Mouse (Mus musculus) kidney, embryonic 15.5 days (tissue): Measurements from ENCODE around the gene Prpf31. TPM values are rescaled to one million over a fixed set of nuclear protein-coding genes. Genes with fewer than 3 reads are reported as not detected.
"Not testable (repeated sequence)": the region's sequence is repeated elsewhere in the genome, so short reads cannot be mapped to it uniquely, and the experiment has no call there.

Experiments
- ATAC-seq: fragments of 200-750 bp; cut with Nextera tagmentation; replicated peaks from 2 replicates; pipeline ENCODE4 v1.8.0; 2017; ENCODE audit warnings: moderate TSS enrichment; ENCODE audit not compliant: low FRiP score
- H3K27ac ChIP-seq: fragments of 300-500 bp; sonication (generic); 2 replicates; pipeline ENCODE4 v1.5.1; 2015; ENCODE audit warnings: mild to moderate bottlenecking, inconsistent platforms
- H3K27me3 ChIP-seq: fragments of 300-500 bp; sonication (generic); 2 replicates; pipeline ENCODE4 v1.6.1; 2015; ENCODE audit warnings: inconsistent platforms
- H3K36me3 ChIP-seq: fragments of 300-500 bp; sonication (generic); 2 replicates; pipeline ENCODE4 v1.6.1; 2015; ENCODE audit warnings: inconsistent platforms
- H3K4me1 ChIP-seq: fragments of 300-500 bp; sonication (generic); 2 replicates; pipeline ENCODE4 v1.6.1; 2015; ENCODE audit warnings: inconsistent platforms
- H3K4me2 ChIP-seq: fragments of 300-500 bp; sonication (generic); 2 replicates; pipeline ENCODE4 v1.6.1; 2015; ENCODE audit warnings: moderate library complexity, mild to moderate bottlenecking, inconsistent platforms
- H3K4me3 ChIP-seq: fragments of 300-500 bp; sonication (generic); replicated peaks from 2 replicates; pipeline ENCODE4 v1.5.1; 2015; ENCODE audit warnings: mild to moderate bottlenecking, inconsistent platforms
- H3K9ac ChIP-seq: fragments of 300-500 bp; sonication (generic); 2 replicates; pipeline ENCODE4 v1.6.1; 2015; ENCODE audit warnings: mild to moderate bottlenecking, inconsistent platforms
- H3K9me3 ChIP-seq: fragments of 300-500 bp; sonication (generic); replicated peaks from 2 replicates; pipeline ENCODE4 v1.6.1; 2016; ENCODE audit warnings: inconsistent platforms
- WGBS: fragments of 180-500 bp; shearing (Covaris S2); methylation state at CpG from one replicate; pipeline ENCODE4 v1.1.7; 2015; ENCODE audit warnings: mixed read lengths; 5-methylcytosine and 5-hydroxymethylcytosine counted together
- polyA plus RNA-seq: library from polyadenylated mRNA; unstranded; fragments of >200 nt; fragmentation: Nextera tagmentation; extraction: Ambion mirVana; gene quantifications from 2 replicates; pipeline ENCODE4 v1.2.1, GENCODE M21; 2015

Gene Prpf31
- polyA plus RNA-seq, result 110 and 116 TPM in 2 replicates

GRCm38 (mm10) chr7:3629543-3630477 lies at the start of gene Prpf31, which contains the start of gene Tfpt:
TSS of gene Prpf31 (plus strand) at chr7:3629985.
TSS of gene Tfpt (minus strand) at chr7:3629929.
- peaks cover 24% of the 10 kb centered on the region for H3K4me1 ChIP-seq
- H3K4me2 ChIP-seq, result peak within 1 kb of the TSS; percentile 91
- peak within 1 kb of the TSS; percentile 90 for H3K27ac ChIP-seq
- WGBS, result 1% methylated on average over 47 of the region's 47 CpGs
- H3K9me3 ChIP-seq, result no peaks in the 10 kb centered on the region
- H3K27me3 ChIP-seq, result no peaks in the 10 kb centered on the region
- peaks cover 58% of the 10 kb centered on the region for H3K36me3 ChIP-seq
- H3K4me3 ChIP-seq, result peak within 1 kb of the TSS; percentile 76
- peak; percentile 92 for ATAC-seq
- H3K9ac ChIP-seq, result peak within 1 kb of the TSS; percentile 77

GRCm38 (mm10) chr7:3580029-3580428 lies 49.8 kb upstream of the Prpf31 start:
- H3K9me3 ChIP-seq, result no peaks in the 10 kb centered on the region
- ATAC-seq, result no peak
- 25% methylated on average over 2 of the region's 2 CpGs for WGBS
- no peaks in the 10 kb centered on the region for H3K4me1 ChIP-seq
- no peak overlapping the region for H3K27ac ChIP-seq
- no peak overlapping the region for H3K4me2 ChIP-seq
- H3K36me3 ChIP-seq, result no peaks in the 10 kb centered on the region
- no peak overlapping the region for H3K9ac ChIP-seq
- no peak overlapping the region for H3K4me3 ChIP-seq
- H3K27me3 ChIP-seq, result no peaks in the 10 kb centered on the region

- H3K27ac ChIP-seq, result no peak overlapping the region
- no peak overlapping the region for H3K4me3 ChIP-seq
- no peaks in the 10 kb centered on the region for H3K36me3 ChIP-seq
- no peaks in the 10 kb centered on the region for H3K9me3 ChIP-seq
- 20% methylated on average over 6 of the region's 6 CpGs for WGBS
- no peak overlapping the region for H3K9ac ChIP-seq
- H3K4me2 ChIP-seq, result no peak overlapping the region
- no peaks in the 10 kb centered on the region for H3K27me3 ChIP-seq
- H3K4me1 ChIP-seq, result no peaks in the 10 kb centered on the region
- ATAC-seq, result no peak
These were observed 44.0 kb upstream of the Prpf31 start for GRCm38 (mm10) chr7:3585763-3586162.

- Histone ChIP-seq H3K4me2 (no peak overlapping the region), H3K27ac (no peak overlapping the region), H3K4me3 (no peak overlapping the region), H3K27me3 (no peaks in the 10 kb centered on the region), H3K36me3 (no peaks in the 10 kb centered on the region), H3K4me1 (no peaks in the 10 kb centered on the region), H3K9ac (no peak overlapping the region), H3K9me3 (no peaks in the 10 kb centered on the region)
- 6% methylated on average over 5 of the region's 5 CpGs for WGBS
- no peak for ATAC-seq
These were observed 43.5 kb upstream of the Prpf31 start for GRCm38 (mm10) chr7:3586255-3586654.

- Histone ChIP-seq H3K9me3 (no peaks in the 10 kb centered on the region), H3K27ac (no peak overlapping the region), H3K9ac (no peak overlapping the region), H3K4me1 (no peaks in the 10 kb centered on the region), H3K27me3 (no peaks in the 10 kb centered on the region), H3K4me3 (no peak overlapping the region), H3K4me2 (no peak overlapping the region), H3K36me3 (no peaks in the 10 kb centered on the region)
- ATAC-seq, result no peak
- WGBS, result 71% methylated on average over 1 of the region's 1 CpGs
These were observed 42.5 kb upstream of the Prpf31 start for GRCm38 (mm10) chr7:3587292-3587691.

- Histone ChIP-seq H3K36me3 (no peaks in the 10 kb centered on the region), H3K4me2 (no peak overlapping the region), H3K4me3 (no peak overlapping the region), H3K27ac (no peak overlapping the region), H3K9me3 (no peaks in the 10 kb centered on the region), H3K4me1 (no peaks in the 10 kb centered on the region), H3K27me3 (no peaks in the 10 kb centered on the region), H3K9ac (no peak overlapping the region)
- WGBS, result 80% methylated on average over 3 of the region's 3 CpGs
- no peak for ATAC-seq
These were observed 39.2 kb upstream of the Prpf31 start for GRCm38 (mm10) chr7:3590550-3590949.

GRCm38 (mm10) chr7:3591534-3591933 lies 38.3 kb upstream of the Prpf31 start:
- no peak for ATAC-seq
- H3K27ac ChIP-seq, result no peak overlapping the region
- no peaks in the 10 kb centered on the region for H3K27me3 ChIP-seq
- WGBS, result 100% methylated on average over 1 of the region's 1 CpGs
- H3K4me2 ChIP-seq, result no peak overlapping the region
- H3K9ac ChIP-seq, result no peak overlapping the region
- no peaks in the 10 kb centered on the region for H3K36me3 ChIP-seq
- no peaks in the 10 kb centered on the region for H3K4me1 ChIP-seq
- no peaks in the 10 kb centered on the region for H3K9me3 ChIP-seq
- H3K4me3 ChIP-seq, result no peak overlapping the region

- Histone ChIP-seq H3K9ac (no peak overlapping the region), H3K27me3 (no peaks in the 10 kb centered on the region), H3K4me1 (no peaks in the 10 kb centered on the region), H3K4me3 (no peak overlapping the region), H3K4me2 (no peak overlapping the region), H3K9me3 (no peaks in the 10 kb centered on the region), H3K27ac (no peak overlapping the region), H3K36me3 (no peaks in the 10 kb centered on the region)
- no peak for ATAC-seq
These were observed 35.9 kb upstream of the Prpf31 start for GRCm38 (mm10) chr7:3593855-3594254.

- Histone ChIP-seq H3K27ac (peak overlapping the region; percentile 64), H3K4me3 (peak overlapping the region; percentile 22), H3K9ac (no peak overlapping the region), H3K4me1 (no peaks in the 10 kb centered on the region), H3K36me3 (no peaks in the 10 kb centered on the region), H3K4me2 (peak overlapping the region; percentile 47), H3K9me3 (no peaks in the 10 kb centered on the region), H3K27me3 (no peaks in the 10 kb centered on the region)
- 26% methylated on average over 5 of the region's 5 CpGs for WGBS
- no peak for ATAC-seq
These were observed 35.1 kb upstream of the Prpf31 start for GRCm38 (mm10) chr7:3594686-3595085.

GRCm38 (mm10) chr7:3595146-3595545 lies 34.6 kb upstream of the Prpf31 start:
- Histone ChIP-seq H3K4me3 (peak overlapping the region; percentile 22), H3K4me1 (no peaks in the 10 kb centered on the region), H3K36me3 (no peaks in the 10 kb centered on the region), H3K9ac (no peak overlapping the region), H3K9me3 (no peaks in the 10 kb centered on the region), H3K27me3 (no peaks in the 10 kb centered on the region), H3K27ac (peak overlapping the region; percentile 64), H3K4me2 (peak overlapping the region; percentile 47)
- WGBS, result 14% methylated on average over 9 of the region's 9 CpGs
- ATAC-seq, result peak; percentile 69; the same call in 1 of the 2 replicates

- H3K4me1 ChIP-seq, ATAC-seq: not testable (repeated sequence)
These were observed 32.0 kb upstream of the Prpf31 start for GRCm38 (mm10) chr7:3597755-3598154.

GRCm38 (mm10) chr7:3601119-3601518 lies 28.7 kb upstream of the Prpf31 start:
- ATAC-seq, result no peak
- no peaks in the 10 kb centered on the region for H3K36me3 ChIP-seq
- no peak overlapping the region for H3K9ac ChIP-seq
- H3K9me3 ChIP-seq, result no peaks in the 10 kb centered on the region
- no peak overlapping the region for H3K4me2 ChIP-seq
- no peak overlapping the region for H3K27ac ChIP-seq
- WGBS, result 9% methylated on average over 4 of the region's 4 CpGs
- H3K4me1 ChIP-seq, result no peaks in the 10 kb centered on the region
- no peak overlapping the region for H3K4me3 ChIP-seq
- no peaks in the 10 kb centered on the region for H3K27me3 ChIP-seq

More at GRCm38 (mm10) chr7:3597755-3598154, 32.0 kb upstream of the Prpf31 start:
- H3K27ac ChIP-seq, H3K4me2 ChIP-seq, H3K36me3 ChIP-seq, H3K27me3 ChIP-seq, H3K9ac ChIP-seq, H3K9me3 ChIP-seq, H3K4me3 ChIP-seq: not testable (repeated sequence)
- 54% methylated on average over 1 of the region's 1 CpGs for WGBS
